Mouse (Mus musculus): ENCODE results near the gene H2afz. TPM values are rescaled to one million over a fixed set of nuclear protein-coding genes. Genes with fewer than 3 reads are reported as not detected.
"Not testable (repeated sequence)": the region's sequence is repeated elsewhere in the genome, so short reads cannot be mapped to it uniquely, and the experiment has no call there.

H2afz gene
- total RNA-seq, 2 experiments from 2014 or later: 915 to 1,513 TPM

- no peak for ATAC-seq (replicated peaks; ENCODE audit: low FRiP score, low TSS enrichment, poor library complexity, severe bottlenecking)
Measured at GRCm38 (mm10) chr3:137896867-137897266, 32.6 kb downstream of the H2afz start.

GRCm38 (mm10) chr3:137897685-137898084, 33.4 kb downstream of the H2afz start:
- ATAC-seq (replicated peaks; ENCODE audit: low FRiP score, low TSS enrichment, poor library complexity, severe bottlenecking): no peak

GRCm38 (mm10) chr3:137900149-137900548, 35.9 kb downstream of the H2afz start:
- ATAC-seq (replicated peaks; ENCODE audit: low FRiP score, low TSS enrichment, poor library complexity, severe bottlenecking): no peak

GRCm38 (mm10) chr3:137913093-137913492, 48.8 kb downstream of the H2afz start:
- ATAC-seq (replicated peaks; ENCODE audit: low FRiP score, low TSS enrichment, poor library complexity, severe bottlenecking): no peak

- ATAC-seq (replicated peaks; ENCODE audit: low FRiP score, low TSS enrichment, poor library complexity, severe bottlenecking): not testable (repeated sequence)
Measured at GRCm38 (mm10) chr3:137914567-137914966, 50.3 kb downstream of the H2afz start.

Other genes with a start within 250 kb of the H2afz start
- not detected in 2 replicates for gene Ddit4l, start 242.9 kb upstream of the H2afz start, total RNA-seq (2014; fragmentation: Nextera tagmentation)
- not detected in 2 replicates for gene Ddit4l, start 242.9 kb upstream of the H2afz start, total RNA-seq (2017)
- not detected in 2 replicates for gene Gm21962, start 193.0 kb upstream of the H2afz start, total RNA-seq (2014; fragmentation: Nextera tagmentation)
- not detected in 2 replicates for gene Gm21962, start 193.0 kb upstream of the H2afz start, total RNA-seq (2017)
- gene Dnajb14, start 3.2 kb downstream of the H2afz start, total RNA-seq (2014; fragmentation: Nextera tagmentation): 10.3 and 12.8 TPM in 2 replicates
- 7.2 and 9.4 TPM in 2 replicates for gene Dnajb14, start 3.2 kb downstream of the H2afz start, total RNA-seq (2017)
- 65.7 and 77.2 TPM in 2 replicates for gene Lamtor3, start 54.0 kb downstream of the H2afz start, total RNA-seq (2014; fragmentation: Nextera tagmentation)
- 81.7 and 82.1 TPM in 2 replicates for gene Lamtor3, start 54.0 kb downstream of the H2afz start, total RNA-seq (2017)
- 82.8 and 108 TPM in 2 replicates for gene Dapp1, start 117.1 kb downstream of the H2afz start, total RNA-seq (2014; fragmentation: Nextera tagmentation)
- gene Dapp1, start 117.1 kb downstream of the H2afz start, total RNA-seq (2017): 110 and 171 TPM in 2 replicates
- gene 1110002E22Rik, start 200.6 kb downstream of the H2afz start, total RNA-seq (2014; fragmentation: Nextera tagmentation): not detected in 2 replicates
- not detected in 2 replicates for gene 1110002E22Rik, start 200.6 kb downstream of the H2afz start, total RNA-seq (2017)
- gene Gm5105, start 202.9 kb downstream of the H2afz start, total RNA-seq (2014; fragmentation: Nextera tagmentation): not detected in 2 replicates
- gene Gm5105, start 202.9 kb downstream of the H2afz start, total RNA-seq (2017): not detected in 2 replicates

Data from megakaryocyte-erythroid progenitor cell, adult 5-6 weeks (primary cell).